Mouse (Mus musculus) C2C12 (cell line): ENCODE results near the gene Vgll4.

Experiments
- CEBPB ChIP-seq: IDR thresholded peaks from one replicate; pipeline ENCODE4 v1.6.1; 2011; ENCODE audit warnings: low read depth, mild to moderate bottlenecking, control low read depth, moderate library complexity
- CTCF ChIP-seq: IDR thresholded peaks from one replicate; pipeline ENCODE4 v1.5.1; 2011; ENCODE audit not compliant: control insufficient read depth, insufficient read depth, insufficient read length
- MAX ChIP-seq: IDR thresholded peaks from one replicate; pipeline ENCODE4 v1.6.1; 2011; ENCODE audit warnings: mild to moderate bottlenecking, control low read depth
- MYOG ChIP-seq: IDR thresholded peaks from one replicate; pipeline ENCODE4 v1.6.1; 2011; ENCODE audit not compliant: control insufficient read depth, insufficient read length; ENCODE audit errors: extremely low read depth
- USF1 ChIP-seq: IDR thresholded peaks from one replicate; pipeline ENCODE4 v1.6.1; 2011; ENCODE audit warnings: low read depth, mild to moderate bottlenecking, control low read depth, moderate library complexity

DNA sequence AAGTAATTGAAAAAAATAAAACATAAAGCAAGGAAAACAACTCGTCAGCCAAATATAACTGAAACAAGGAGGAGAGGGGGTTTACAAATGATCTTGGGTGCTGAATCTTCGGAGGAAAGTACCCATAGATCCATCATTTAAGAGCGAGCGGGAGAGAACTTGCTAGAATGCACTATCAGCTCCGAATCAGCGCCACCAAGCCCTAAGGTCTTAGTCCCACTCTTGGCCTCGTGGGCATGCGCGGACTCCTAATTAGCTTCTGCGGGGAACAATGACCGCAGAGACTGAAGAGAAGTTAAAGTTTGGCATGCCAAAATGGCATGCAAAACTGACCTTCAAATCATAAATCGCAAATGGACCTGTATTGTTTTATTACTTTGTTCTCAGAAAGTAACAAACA is 2.2 kb downstream of the Vgll4 start:
- TF ChIP-seq CTCF = no peak
- TF ChIP-seq MAX = no peak
- no peak for TF ChIP-seq MYOG
- no peak for TF ChIP-seq USF1
- TF ChIP-seq CEBPB = no peak
